Mouse (Mus musculus): ENCODE data around the gene Nr3c2.

DNA sequence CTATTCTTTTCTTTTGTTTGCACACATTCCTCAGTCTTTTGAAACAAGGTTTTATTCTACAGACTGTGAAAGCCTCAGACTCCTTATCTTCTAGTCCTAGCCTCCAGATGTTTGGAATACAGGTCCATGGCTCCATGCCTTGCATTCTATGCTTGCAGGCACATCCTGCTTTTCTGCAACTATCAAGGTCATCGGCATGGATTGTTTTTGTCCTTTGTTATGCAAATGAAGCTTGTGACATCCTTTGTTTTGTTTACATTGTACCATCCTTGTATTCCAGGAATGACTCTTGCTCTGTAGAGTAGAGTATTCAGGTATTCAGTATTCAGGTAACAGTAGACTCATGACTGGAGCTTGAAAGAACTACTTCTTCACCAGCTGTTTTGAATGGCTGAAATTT is 36.2 kb upstream of the Nr3c2 start:
- TF ChIP-seq POLR2A (IDR thresholded peaks at IDR 0.05; ENCODE audit: borderline replicate concordance, low read depth, low read length), result no peak
- no peak for TF ChIP-seq CTCF (IDR thresholded peaks at IDR 0.05; ENCODE audit: low read depth, low read length)
